Mouse (Mus musculus): ENCODE data around the gene Tex29.
"Not testable (repeated sequence)": the region's sequence is repeated elsewhere in the genome, so short reads cannot be mapped to it uniquely, and the experiment has no call there.

The Tex29 gene

GRCm38 (mm10) chr8:11831939-11832338 lies 8.3 kb upstream of the Tex29 start:
- no peak for DNase-seq

GRCm38 (mm10) chr8:11833157-11833556 lies 7.1 kb upstream of the Tex29 start:
- no peak for DNase-seq

DNA sequence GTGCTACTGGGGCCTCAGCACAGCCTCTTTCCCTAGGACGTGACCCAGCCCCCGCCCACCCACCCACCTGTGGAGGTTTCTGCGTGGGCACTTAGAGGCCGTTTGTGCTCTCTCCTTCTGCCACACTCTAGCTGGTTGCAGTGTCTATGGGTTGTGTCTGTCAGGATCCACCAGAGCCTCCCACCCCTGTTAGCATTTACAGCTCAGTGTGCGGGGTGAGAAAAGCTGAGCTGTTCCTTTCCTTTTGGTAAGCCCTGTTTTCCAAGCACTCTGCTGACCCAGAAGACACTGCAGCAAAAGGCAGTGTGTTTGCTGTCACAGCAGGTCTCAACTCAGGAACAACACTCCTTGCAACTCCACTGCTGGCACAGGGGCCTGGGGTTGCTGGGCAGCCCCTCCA lies 6.1 kb upstream of the Tex29 start:
- DNase-seq, result no peak

DNA sequence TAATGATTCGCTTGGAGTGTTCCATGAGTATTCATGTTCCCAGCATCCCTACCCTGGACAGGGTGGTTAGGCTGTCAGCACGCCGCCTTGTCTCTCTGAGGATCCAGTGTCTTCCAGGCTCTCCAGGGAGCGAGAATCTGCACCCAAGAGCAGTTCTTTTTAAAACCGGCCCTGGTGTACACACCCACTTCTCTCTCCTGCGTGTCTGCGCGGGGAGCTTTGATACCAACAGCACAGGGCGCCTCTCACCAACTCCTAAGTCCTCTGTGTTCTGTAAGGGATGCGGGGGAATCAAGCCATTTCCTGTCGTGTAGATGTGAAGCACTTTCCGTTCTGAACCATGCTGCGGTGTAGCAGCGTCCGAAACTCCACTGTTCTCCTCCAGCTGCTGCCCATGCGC lies 5.6 kb upstream of the Tex29 start:
- DNase-seq, result no peak

DNA sequence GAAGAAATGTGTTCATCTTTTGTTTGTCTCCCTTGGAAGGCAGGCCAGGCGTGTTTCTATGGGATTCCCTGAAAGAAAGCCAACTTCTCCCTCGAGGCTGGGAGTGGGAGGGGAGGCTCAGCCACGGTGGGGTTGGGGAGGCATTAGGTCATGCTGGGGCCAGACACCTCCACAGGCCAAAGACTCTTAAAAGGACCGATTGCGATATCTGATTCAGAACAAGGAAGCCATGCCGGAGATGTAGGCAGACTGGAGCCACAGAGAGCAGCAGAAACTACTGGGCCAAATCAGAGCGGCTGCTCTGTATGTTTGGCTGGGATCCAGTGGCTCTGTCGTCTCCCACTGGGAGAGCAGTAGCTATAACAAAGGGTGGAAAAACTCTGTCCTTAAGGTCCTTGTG lies 1.3 kb downstream of the Tex29 start:
- DNase-seq, result peak; percentile 58

GRCm38 (mm10) chr8:11842757-11843156 lies 2.5 kb downstream of the Tex29 start:
- DNase-seq, result no peak

GRCm38 (mm10) chr8:11843677-11844315 lies 3.5 kb downstream of the Tex29 start:
- DNase-seq, result no peak

- DNase-seq, result no peak
These were observed 4.0 kb downstream of the Tex29 start for GRCm38 (mm10) chr8:11844316-11844685.

DNA sequence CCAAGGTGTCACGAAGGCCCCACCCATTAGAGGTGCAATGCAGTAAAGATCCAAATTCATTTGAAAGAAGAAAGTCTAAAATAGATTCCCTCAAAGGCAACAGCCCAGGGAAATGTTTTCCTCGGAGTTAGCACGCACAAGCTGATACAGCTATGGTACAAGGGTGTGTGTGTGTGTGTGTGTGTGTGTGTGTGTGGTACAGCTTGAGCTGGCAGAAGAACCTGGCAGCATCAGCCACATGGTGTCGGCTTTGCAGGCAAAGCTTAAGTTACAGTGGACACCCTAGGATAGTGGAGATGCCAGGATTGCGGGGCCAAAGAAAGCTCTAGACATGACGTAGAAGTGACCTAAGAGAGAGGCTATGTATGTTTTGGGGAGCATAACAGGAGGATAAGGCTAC lies 6.5 kb downstream of the Tex29 start:
- no peak for DNase-seq

DNA sequence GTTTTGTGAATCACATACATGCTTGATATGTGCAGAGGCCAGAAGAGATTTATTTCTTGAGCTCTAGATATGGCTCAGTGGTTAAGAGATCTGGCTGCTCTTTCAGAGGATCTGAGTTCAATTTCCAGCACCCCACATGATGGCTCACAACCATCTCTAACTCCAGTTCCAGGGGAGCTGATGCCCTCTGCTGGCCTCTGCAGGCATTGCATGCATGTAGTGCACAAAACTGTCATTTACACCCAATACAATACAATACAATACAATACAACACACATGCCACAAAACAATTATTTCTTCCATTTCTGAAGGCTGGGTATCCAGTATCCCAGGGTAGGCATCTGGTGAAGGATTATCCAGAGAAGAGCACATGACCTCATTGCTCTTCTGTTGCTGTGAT lies 27.6 kb downstream of the Tex29 start:
- DNase-seq, result no peak

GRCm38 (mm10) chr8:11874227-11874626 lies 34.0 kb downstream of the Tex29 start:
- not testable (repeated sequence) for DNase-seq

DNA sequence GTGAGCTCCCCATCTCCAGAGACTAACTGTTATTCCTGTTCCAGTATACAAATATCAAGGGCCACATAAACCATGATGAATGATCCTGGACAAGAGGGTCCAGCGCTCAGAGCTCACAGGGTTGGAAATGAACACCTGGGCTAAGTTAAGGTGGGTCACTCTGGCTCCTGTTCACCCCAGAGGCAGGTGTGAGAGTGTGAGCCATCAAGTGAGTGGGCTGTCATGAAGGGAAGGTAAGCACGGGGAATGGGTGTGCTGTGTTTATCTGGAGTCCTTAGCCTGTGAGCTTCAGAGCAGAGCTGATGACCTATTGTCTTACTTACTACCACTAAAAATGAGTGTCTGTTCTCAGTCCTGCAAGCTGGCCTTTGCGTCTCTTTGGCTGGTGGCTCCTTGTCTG lies 44.4 kb downstream of the Tex29 start:
- no peak for DNase-seq

DNA sequence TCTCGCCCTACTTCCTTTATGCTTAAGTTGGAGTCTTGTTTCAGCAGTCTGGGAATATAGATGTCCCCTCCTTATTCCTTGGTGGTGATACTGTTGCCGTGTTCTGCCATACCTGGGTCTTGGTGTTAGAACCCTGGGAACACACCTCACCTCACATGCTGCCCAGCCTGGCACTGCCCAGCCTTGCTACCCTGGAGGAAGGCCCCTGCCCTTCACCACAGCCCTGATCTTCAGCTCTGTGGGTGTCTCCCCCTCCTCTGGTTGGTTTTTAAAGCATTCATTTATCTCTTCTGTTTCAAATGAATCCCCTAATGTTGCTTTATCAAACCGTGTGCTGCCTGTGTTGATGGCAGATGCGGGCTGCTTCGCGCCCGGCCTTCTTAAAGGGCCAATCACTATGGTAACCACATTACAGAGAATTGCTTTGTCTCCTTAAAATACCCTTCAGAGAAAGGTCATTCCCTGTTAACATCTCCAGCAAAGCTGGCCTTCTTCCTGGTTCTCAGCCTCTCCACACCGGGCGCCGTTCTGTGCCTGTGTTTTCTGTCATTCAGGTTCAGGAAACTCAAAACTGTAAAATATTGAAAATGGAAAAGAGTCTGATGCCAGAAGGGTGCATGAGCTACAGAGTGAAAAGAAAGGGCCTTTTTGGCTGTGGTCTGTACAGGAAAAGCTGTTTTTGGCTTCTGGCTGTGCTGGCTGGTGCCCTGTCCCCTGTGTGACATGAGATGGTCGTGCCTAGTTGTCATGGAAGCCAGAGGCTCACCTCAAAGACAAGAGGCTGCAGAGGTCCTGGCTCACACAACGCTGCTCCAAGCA lies 45.8 kb downstream of the Tex29 start:
- no peak for DNase-seq

DNA sequence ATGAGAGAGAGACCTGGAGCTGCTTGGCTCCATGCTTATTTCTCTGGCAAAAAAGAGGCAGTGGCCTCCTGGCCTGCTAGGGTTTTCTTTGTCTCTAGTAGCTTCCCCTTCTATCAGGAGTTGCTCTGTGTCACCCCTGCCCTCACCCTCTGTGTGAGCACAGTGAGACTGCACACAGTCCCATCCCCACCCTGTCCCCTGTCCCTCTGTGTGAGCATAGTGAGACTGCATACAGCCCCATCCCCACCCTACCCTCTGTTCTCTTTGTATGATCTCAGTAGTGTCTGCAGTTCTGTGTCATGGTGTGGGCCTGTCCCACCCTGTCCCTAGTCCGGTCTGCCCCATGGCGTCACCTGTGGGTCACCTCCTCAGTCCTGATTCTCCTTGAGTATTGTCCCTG lies 46.5 kb downstream of the Tex29 start:
- no peak for DNase-seq

DNA sequence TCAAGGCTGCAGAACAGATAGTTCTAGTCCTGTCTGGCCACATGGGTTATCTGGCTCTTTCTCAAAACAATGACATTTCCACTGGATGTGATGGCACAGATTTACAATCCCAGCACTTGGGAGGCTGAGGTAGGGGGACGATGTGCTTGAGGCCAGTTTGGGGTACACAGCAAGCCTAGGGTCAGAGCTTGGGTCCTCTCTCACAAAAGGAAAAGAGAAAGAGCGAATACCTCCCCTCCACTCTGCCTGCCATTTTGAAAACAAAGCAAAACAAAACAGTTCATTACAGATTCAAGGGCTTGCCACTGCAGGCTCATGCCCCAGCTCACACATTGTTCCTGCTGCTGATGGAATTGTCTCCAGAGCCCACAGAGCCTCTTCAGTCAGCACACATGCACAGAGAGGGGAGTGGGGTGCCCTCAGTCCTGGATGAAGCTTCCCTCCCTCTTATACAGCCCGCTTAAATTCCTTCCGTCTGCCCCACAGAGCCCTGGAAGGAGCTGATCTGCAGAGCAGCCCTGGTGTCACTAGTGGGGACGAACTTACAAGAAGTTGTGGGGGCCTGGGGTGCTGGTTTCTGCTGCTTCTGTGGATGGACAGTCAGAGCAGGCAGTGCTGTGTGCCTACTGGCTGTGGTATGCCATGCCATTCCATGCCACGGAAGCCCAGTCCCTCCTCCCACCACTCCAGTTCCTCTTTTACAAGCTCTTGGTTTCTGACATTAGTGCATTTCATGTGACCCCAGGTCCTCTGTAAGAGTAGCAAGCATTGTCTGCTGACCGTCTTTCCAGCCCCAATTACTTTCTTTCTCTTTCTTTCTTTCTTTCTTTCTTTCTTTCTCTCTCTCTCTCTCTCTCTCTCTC lies 49.1 kb downstream of the Tex29 start:
- no peak for DNase-seq

DNA sequence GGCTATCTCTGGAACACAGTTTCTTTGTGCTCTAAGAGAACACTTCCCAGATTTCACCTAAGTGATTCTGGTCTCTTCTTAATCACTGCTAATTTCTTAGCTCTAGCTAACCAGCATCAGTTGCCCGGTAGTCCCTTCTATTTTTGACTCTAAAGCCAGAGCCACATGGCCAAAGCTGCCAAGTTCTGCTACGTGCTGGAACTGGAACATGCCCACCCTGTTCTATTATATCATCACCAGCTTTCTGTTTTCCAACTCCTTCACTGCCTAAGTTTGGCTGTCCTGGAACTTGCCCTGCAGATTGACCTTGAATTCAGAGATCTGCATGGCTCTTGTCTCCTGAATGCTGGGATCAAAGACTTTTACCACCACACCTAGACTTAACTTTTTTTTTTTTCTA lies 52.5 kb downstream of the Tex29 start:
- no peak for DNase-seq

GRCm38 (mm10) chr8:11896022-11896662 lies 55.9 kb downstream of the Tex29 start:
- DNase-seq, result no peak

- DNase-seq, result no peak
These were observed 56.4 kb downstream of the Tex29 start for GRCm38 (mm10) chr8:11896677-11897076.

DNA sequence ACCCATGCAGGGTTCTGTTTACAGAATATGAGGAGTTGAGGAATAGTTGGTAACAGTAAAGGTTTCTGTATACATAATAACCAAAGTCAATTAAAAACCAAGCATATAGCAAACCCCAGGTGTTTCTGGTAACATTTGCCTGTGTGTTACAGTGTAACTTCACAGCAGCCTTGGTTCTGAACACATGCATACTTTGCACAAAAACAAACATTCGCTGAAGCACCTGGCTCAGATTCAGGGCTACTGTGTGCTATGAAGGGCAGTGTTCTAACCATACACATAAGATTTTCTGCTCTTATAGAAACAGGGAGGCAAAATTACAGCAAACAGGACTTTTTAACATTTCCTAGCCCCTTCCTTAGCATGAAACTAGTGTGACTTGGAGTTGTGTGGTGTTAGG lies 58.5 kb downstream of the Tex29 start:
- DNase-seq, result no peak

Data from kidney, postnatal 10 days (tissue).